Mouse (Mus musculus) lung, embryonic 15.5 days (tissue): ENCODE measurements at regions not wholly inside any gene's neighbourhood (a gene's known extent, or its start where the extent isn't known, plus 50 kb on each side); places are given as distances from the start of the nearest gene placed in this dataset.

Experiments
- ATAC-seq: fragments of 200-750 bp; cut with Nextera tagmentation; 2 replicates; pipeline ENCODE4 v1.8.0; 2017; ENCODE audit warnings: moderate number of reproducible peaks, borderline replicate concordance; ENCODE audit not compliant: low FRiP score, low TSS enrichment; ENCODE audit errors: extremely low read depth
- H3K27ac ChIP-seq: fragments of 300-500 bp; sonication (generic); 2 replicates; pipeline ENCODE4 v1.5.1; 2015; ENCODE audit warnings: moderate library complexity, mild to moderate bottlenecking, inconsistent platforms
- H3K27me3 ChIP-seq: fragments of 300-500 bp; sonication (generic); 2 replicates; pipeline ENCODE4 v1.6.1; 2015; ENCODE audit warnings: inconsistent platforms
- H3K36me3 ChIP-seq: fragments of 300-500 bp; sonication (generic); 2 replicates; pipeline ENCODE4 v1.6.1; 2015; ENCODE audit warnings: inconsistent platforms
- H3K4me1 ChIP-seq: fragments of 300-500 bp; sonication (generic); 2 replicates; pipeline ENCODE4 v1.6.1; 2015; ENCODE audit warnings: inconsistent platforms
- H3K4me2 ChIP-seq: fragments of 300-500 bp; sonication (generic); 2 replicates; pipeline ENCODE4 v1.6.1; 2015; ENCODE audit warnings: inconsistent platforms, mild to moderate bottlenecking, moderate library complexity
- H3K4me3 ChIP-seq: fragments of 300-500 bp; sonication (generic); 2 replicates; pipeline ENCODE4 v1.5.1; 2015; ENCODE audit warnings: mild to moderate bottlenecking, inconsistent platforms
- H3K9ac ChIP-seq: fragments of 300-500 bp; sonication (generic); 2 replicates; pipeline ENCODE4 v1.6.1; 2015; ENCODE audit warnings: inconsistent platforms
- H3K9me3 ChIP-seq: fragments of 300-500 bp; sonication (generic); 2 replicates; pipeline ENCODE4 v1.6.1; 2016; ENCODE audit warnings: inconsistent platforms
- WGBS: fragments of 180-500 bp; shearing (Covaris S2); methylation state at CpG from one replicate; pipeline ENCODE4 v1.1.7; 2015; 5-methylcytosine and 5-hydroxymethylcytosine counted together

GRCm38 (mm10) chr9:14158096-14158837 lies 116.6 kb upstream of the Sesn3 start:
- peaks cover 18% of the 10 kb centered on the region; the same call in 1 of the 2 replicates for H3K4me1 ChIP-seq
- ATAC-seq: 0 out of 2 replicates have a peak, but pooled peaks have one; percentile 42
- H3K4me2 ChIP-seq: no peak overlapping the region
- no peaks in the 10 kb centered on the region for H3K27me3 ChIP-seq
- no peaks in the 10 kb centered on the region for H3K36me3 ChIP-seq
- 42% methylated on average over 9 of the region's 9 CpGs for WGBS
- peak overlapping the region; percentile 39; the same call in 1 of the 2 replicates for H3K27ac ChIP-seq
- H3K9ac ChIP-seq: no peak overlapping the region
- H3K9me3 ChIP-seq: no peaks in the 10 kb centered on the region
- H3K4me3 ChIP-seq: no peak overlapping the region

DNA sequence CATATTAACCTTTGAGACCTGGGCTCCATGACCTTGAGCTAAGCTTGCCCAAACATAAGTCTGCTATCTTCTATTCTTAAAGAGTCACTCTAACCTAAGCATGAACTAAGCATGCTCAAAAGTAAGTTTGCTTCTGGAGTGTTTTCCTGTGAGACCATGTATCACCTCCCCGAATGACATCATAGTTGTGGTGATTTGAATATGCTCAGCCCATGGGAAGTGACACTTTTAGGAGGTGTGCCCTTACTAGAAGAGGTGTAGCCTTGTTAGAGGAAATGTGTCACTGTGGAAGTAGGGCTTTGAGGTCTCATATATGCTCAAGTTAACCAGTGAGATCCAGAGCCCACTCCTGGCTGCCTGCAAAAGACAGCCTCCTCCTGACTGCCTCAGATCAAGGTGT lies 114.7 kb upstream of the Sesn3 start:
- H3K9ac ChIP-seq: no peak overlapping the region
- H3K36me3 ChIP-seq: no peaks in the 10 kb centered on the region

GRCm38 (mm10) chr9:14171589-14172240 lies 103.2 kb upstream of the Sesn3 start:
- H3K4me2 ChIP-seq: no peak overlapping the region
- H3K27me3 ChIP-seq: no peaks in the 10 kb centered on the region
- H3K9me3 ChIP-seq: no peaks in the 10 kb centered on the region
- 58% methylated on average over 2 of the region's 2 CpGs for WGBS
- no peak for ATAC-seq
- no peak overlapping the region for H3K27ac ChIP-seq
- no peaks in the 10 kb centered on the region for H3K36me3 ChIP-seq
- no peak overlapping the region for H3K9ac ChIP-seq
- peaks cover 37% of the 10 kb centered on the region for H3K4me1 ChIP-seq
- H3K4me3 ChIP-seq: no peak overlapping the region

More for the DNA sequence above, 114.7 kb upstream of the Sesn3 start:
- H3K4me3 ChIP-seq: no peak overlapping the region
- H3K27me3 ChIP-seq: no peaks in the 10 kb centered on the region
- WGBS: 84% methylated on average over 1 of the region's 1 CpGs
- H3K9me3 ChIP-seq: no peaks in the 10 kb centered on the region
- no peak overlapping the region for H3K4me2 ChIP-seq
- ATAC-seq: no peak
- H3K27ac ChIP-seq: no peak overlapping the region
- H3K4me1 ChIP-seq: peaks cover 18% of the 10 kb centered on the region; the same call in 1 of the 2 replicates

- H3K9ac ChIP-seq: 0 out of 2 replicates have a peak overlapping the region, but pooled peaks have one; percentile 13
Measured at GRCm38 (mm10) chr9:14173631-14174323, 101.1 kb upstream of the Sesn3 start.

DNA sequence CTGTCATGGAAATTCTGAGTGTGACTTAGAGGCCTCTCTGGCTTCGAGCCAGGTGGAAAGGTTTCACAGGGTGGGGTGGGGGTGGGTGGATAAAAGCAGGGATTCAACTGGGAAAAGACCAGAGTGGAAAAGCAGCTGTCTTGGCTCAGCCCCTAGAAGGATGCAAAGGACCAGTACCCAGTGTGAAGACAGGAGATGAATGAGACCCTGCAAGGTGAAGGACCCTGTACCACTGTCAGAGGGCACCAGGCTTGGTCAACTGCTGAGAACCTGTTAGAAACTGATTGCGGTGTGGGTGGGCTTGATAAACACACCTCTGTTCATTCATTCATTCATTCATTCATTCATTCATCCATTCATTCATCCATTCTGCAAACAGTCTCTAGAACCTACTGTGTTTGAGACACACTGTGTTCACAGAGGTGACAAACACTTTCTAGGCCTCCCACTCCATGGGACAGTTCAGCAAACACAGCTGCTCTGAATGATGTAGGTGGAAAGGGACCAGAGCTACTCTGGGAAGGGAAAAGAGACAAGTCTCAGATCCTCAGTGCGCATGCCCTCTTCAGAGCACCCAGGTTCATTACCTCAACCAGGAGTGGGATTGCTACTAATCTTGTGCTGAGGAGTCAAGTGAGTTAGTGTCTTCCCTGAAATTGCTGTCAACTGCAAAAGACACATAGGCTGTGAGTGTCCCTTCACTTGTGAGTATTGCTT lies 100.4 kb upstream of the Sesn3 start:
- peak; percentile 82 for ATAC-seq
- H3K4me2 ChIP-seq: peak overlapping the region; percentile 38; the same call in 1 of the 2 replicates
- peaks cover 37% of the 10 kb centered on the region for H3K4me1 ChIP-seq
- H3K27me3 ChIP-seq: no peaks in the 10 kb centered on the region
- 44% methylated on average over 3 of the region's 3 CpGs for WGBS
- peak overlapping the region; percentile 91 for H3K27ac ChIP-seq
- no peaks in the 10 kb centered on the region for H3K9me3 ChIP-seq
- no peaks in the 10 kb centered on the region for H3K36me3 ChIP-seq
- no peak overlapping the region for H3K9ac ChIP-seq
- no peak overlapping the region for H3K4me3 ChIP-seq

More at GRCm38 (mm10) chr9:14173631-14174323, 101.1 kb upstream of the Sesn3 start:
- peak; percentile 91 for ATAC-seq
- WGBS: 12% methylated on average over 11 of the region's 11 CpGs
- peak overlapping the region; percentile 91 for H3K27ac ChIP-seq
- H3K4me2 ChIP-seq: peak overlapping the region; percentile 38
- H3K27me3 ChIP-seq: no peaks in the 10 kb centered on the region
- H3K4me1 ChIP-seq: peaks cover 37% of the 10 kb centered on the region
- H3K9me3 ChIP-seq: no peaks in the 10 kb centered on the region
- H3K4me3 ChIP-seq: 0 out of 2 replicates have a peak overlapping the region, but pooled peaks have one; percentile 11
- H3K36me3 ChIP-seq: no peaks in the 10 kb centered on the region

DNA sequence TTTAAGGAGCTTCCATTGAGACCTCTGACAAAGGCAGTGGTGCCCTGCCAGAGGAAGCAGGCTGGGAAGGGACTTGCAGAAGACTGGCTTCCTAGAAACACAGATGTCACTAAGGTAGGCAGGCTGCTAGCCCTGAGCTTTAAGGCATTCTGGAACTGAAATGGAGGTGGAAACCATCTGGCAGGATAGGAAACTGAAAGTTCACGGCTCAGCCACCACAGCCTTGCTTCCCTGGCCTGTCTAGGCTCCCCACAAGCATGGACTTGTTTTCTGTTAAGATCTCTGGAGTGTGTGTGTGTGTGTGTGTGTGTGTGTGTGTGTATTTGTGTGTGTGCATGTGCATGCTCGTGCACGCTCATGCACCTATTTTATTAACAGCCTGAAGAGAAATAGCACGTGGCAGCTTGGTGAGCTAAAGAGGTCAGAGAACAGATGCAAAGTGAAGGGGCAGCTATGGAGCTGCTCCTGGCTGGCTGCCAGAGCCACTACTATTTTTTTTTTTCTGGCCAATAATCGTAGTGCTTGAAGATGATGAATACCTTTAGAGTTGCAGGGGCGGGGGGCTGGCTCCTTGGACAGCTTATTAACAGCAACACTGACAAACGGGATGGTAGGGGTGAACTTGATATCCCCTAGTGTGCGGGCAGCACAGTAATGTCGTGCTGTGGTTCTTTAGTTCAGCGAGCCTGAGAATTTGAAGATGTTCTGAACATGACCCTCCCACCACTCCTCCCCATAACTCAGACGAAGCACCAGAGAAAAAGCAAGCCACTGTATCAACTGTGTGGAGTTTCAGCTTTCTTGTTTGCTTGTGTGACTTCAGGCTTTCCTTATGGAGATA lies 99.6 kb upstream of the Sesn3 start:
- no peaks in the 10 kb centered on the region for H3K27me3 ChIP-seq
- H3K27ac ChIP-seq: peak overlapping the region; percentile 91
- peak overlapping the region; percentile 32 for H3K4me2 ChIP-seq
- 10% methylated on average over 11 of the region's 11 CpGs for WGBS
- peaks cover 37% of the 10 kb centered on the region for H3K4me1 ChIP-seq
- ATAC-seq: no peak
- H3K9me3 ChIP-seq: no peaks in the 10 kb centered on the region
- no peak overlapping the region for H3K4me3 ChIP-seq
- no peak overlapping the region for H3K9ac ChIP-seq
- H3K36me3 ChIP-seq: no peaks in the 10 kb centered on the region

GRCm38 (mm10) chr9:14179777-14180176 lies 95.1 kb upstream of the Sesn3 start:
- no peaks in the 10 kb centered on the region for H3K27me3 ChIP-seq
- H3K36me3 ChIP-seq: no peaks in the 10 kb centered on the region
- H3K9ac ChIP-seq: no peak overlapping the region
- peaks cover 14% of the 10 kb centered on the region for H3K4me1 ChIP-seq
- no peak for ATAC-seq
- H3K4me3 ChIP-seq: no peak overlapping the region
- no peaks in the 10 kb centered on the region for H3K9me3 ChIP-seq
- H3K27ac ChIP-seq: no peak overlapping the region
- WGBS: 66% methylated on average over 1 of the region's 1 CpGs
- H3K4me2 ChIP-seq: no peak overlapping the region

- no peak for ATAC-seq
Measured at GRCm38 (mm10) chr9:14184261-14184660, 90.6 kb upstream of the Sesn3 start.

DNA sequence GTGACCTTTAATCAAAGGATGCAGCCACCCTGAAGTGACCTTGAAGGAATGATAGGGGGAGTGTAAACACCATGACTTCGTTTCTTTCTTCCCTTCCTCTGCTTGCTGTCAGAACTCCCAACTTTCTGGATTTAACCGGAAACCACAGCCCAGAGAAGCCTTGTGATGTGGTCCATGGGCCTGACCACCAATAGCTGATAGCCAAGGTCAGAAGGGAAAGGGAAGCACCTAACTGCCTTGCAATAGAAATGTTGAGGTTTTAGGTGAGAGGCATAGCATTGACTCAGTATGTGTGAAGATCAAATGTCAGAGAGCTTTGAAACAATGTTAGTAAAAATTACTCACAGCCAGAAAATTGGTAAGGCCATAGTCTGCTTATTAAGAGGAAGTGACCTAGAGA lies 89.2 kb upstream of the Sesn3 start:
- WGBS: 56% methylated on average over 2 of the region's 2 CpGs

More at GRCm38 (mm10) chr9:14184261-14184660, 90.6 kb upstream of the Sesn3 start:
- H3K36me3 ChIP-seq: no peaks in the 10 kb centered on the region
- no peaks in the 10 kb centered on the region for H3K27me3 ChIP-seq
- no peaks in the 10 kb centered on the region for H3K4me1 ChIP-seq
- 85% methylated on average over 4 of the region's 4 CpGs for WGBS
- no peak overlapping the region for H3K9ac ChIP-seq
- H3K27ac ChIP-seq: no peak overlapping the region
- H3K9me3 ChIP-seq: no peaks in the 10 kb centered on the region
- H3K4me2 ChIP-seq: no peak overlapping the region
- H3K4me3 ChIP-seq: no peak overlapping the region

GRCm38 (mm10) chr9:14187753-14188152 lies 87.1 kb upstream of the Sesn3 start:
- Histone ChIP-seq H3K9me3 (no peaks in the 10 kb centered on the region), H3K27me3 (no peaks in the 10 kb centered on the region), H3K27ac (no peak overlapping the region), H3K4me2 (no peak overlapping the region), H3K36me3 (no peaks in the 10 kb centered on the region), H3K4me1 (no peaks in the 10 kb centered on the region), H3K9ac (no peak overlapping the region), H3K4me3 (no peak overlapping the region)
- no peak for ATAC-seq
- 94% methylated on average over 1 of the region's 1 CpGs for WGBS

More for the DNA sequence above, 89.2 kb upstream of the Sesn3 start:
- H3K4me2 ChIP-seq: no peak overlapping the region
- no peaks in the 10 kb centered on the region for H3K36me3 ChIP-seq
- ATAC-seq: no peak
- H3K9me3 ChIP-seq: no peaks in the 10 kb centered on the region
- no peaks in the 10 kb centered on the region for H3K27me3 ChIP-seq
- H3K9ac ChIP-seq: no peak overlapping the region
- H3K27ac ChIP-seq: no peak overlapping the region
- H3K4me3 ChIP-seq: no peak overlapping the region
- no peaks in the 10 kb centered on the region for H3K4me1 ChIP-seq

DNA sequence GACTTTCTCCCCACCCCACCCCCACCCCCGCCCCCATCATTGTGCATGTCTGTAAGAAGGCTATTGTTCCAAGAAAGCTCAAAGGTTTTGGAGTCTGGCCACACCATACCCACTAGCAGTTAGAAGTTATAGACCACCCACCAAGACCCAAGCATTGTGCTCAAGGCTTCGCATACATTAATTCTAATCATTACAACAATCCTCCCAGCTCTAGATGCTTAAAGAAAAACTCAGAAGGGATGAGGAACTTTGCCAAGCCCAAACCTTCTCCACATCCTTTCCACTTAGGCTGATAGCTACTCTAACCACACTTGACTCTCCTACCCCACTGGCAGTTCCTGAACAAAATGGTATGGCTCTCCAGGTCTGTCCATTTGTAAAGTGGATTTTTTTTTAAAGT lies 86.4 kb upstream of the Sesn3 start:
- Histone ChIP-seq H3K27me3 (no peaks in the 10 kb centered on the region), H3K4me1 (no peaks in the 10 kb centered on the region), H3K27ac (no peak overlapping the region), H3K9ac (no peak overlapping the region), H3K4me2 (no peak overlapping the region), H3K4me3 (no peak overlapping the region), H3K36me3 (no peaks in the 10 kb centered on the region), H3K9me3 (no peaks in the 10 kb centered on the region)
- no peak for ATAC-seq
- 86% methylated on average over 2 of the region's 2 CpGs for WGBS
